Mouse (Mus musculus): ENCODE data around the gene Gpr153. TPM values are rescaled to one million over a fixed set of nuclear protein-coding genes. Genes with fewer than 3 reads are reported as not detected.

Gpr153 gene
- total and polyA plus RNA-seq, 3 experiments = 0.08 TPM; not detected in 2

- no peaks in the 10 kb centered on the region for H3K9me3 ChIP-seq (replicated peaks; ENCODE audit: insufficient read depth, low read length)
- no peaks in the 10 kb centered on the region for H3K4me1 ChIP-seq (ENCODE audit: control insufficient read depth in 1 of 2, insufficient read depth in 2 of 2, low read length in 2 of 2)
- no peaks in the 10 kb centered on the region for H3K36me3 ChIP-seq (ENCODE audit: control insufficient read depth in 1 of 2, insufficient read depth in 2 of 2, low read length in 2 of 2)
- H3K4me3 ChIP-seq (ENCODE audit: control insufficient read depth in 1 of 2, insufficient read depth in 1 of 2, low read depth in 2 of 2, low read length in 2 of 2) = no peak overlapping the region
- no peak for DNase-seq (ENCODE audit: low read depth, low spot score)
- H3K27ac ChIP-seq (ENCODE audit: control insufficient read depth, low read depth, low read length) = no peak overlapping the region
- no peak for TF ChIP-seq MAX (IDR thresholded peaks at IDR 0.05; ENCODE audit: low read length)
- TF ChIP-seq ZMIZ1 (IDR thresholded peaks at IDR 0.05; ENCODE audit: low read depth, low read length) = no peak
- TF ChIP-seq CTCF (IDR thresholded peaks at IDR 0.05 in 2 of 3, conservative IDR thresholded peaks at IDR 0.05 in 1 of 3; ENCODE audit: control insufficient read depth in 1 of 3, insufficient read depth in 1 of 3, low read depth in 2 of 3, low read length in 3 of 3, poor library complexity in 1 of 3, severe bottlenecking in 1 of 3) = no peak
- no peak for TF ChIP-seq UBTF (IDR thresholded peaks at IDR 0.05; ENCODE audit: borderline replicate concordance, insufficient read depth, low read depth, low read length)
- no peak for TF ChIP-seq MAFK (IDR thresholded peaks at IDR 0.05; ENCODE audit: borderline replicate concordance, low read depth, low read length)
- no peak for TF ChIP-seq E2F4 (IDR thresholded peaks at IDR 0.05; ENCODE audit: borderline replicate concordance, low read depth, low read length)
- no peak for TF ChIP-seq EP300 (IDR thresholded peaks at IDR 0.05; ENCODE audit: low read depth in 1 of 2, low read length in 2 of 2)
- TF ChIP-seq ZKSCAN1 (IDR thresholded peaks at IDR 0.05; ENCODE audit: low read depth, low read length) = no peak
- no peak for TF ChIP-seq TAL1 (IDR thresholded peaks at IDR 0.05; ENCODE audit: low read length)
- no peak for TF ChIP-seq BHLHE40 (IDR thresholded peaks at IDR 0.05; ENCODE audit: borderline replicate concordance, low read depth, low read length)
- no peak for TF ChIP-seq TCF12 (IDR thresholded peaks at IDR 0.05; ENCODE audit: low read depth, low read length)
- no peak for TF ChIP-seq JUND (IDR thresholded peaks at IDR 0.05; ENCODE audit: low read depth, low read length)
- no peak for TF ChIP-seq RAD21 (IDR thresholded peaks at IDR 0.05; ENCODE audit: low read depth, low read length)
- no peak for TF ChIP-seq CHD2 (IDR thresholded peaks at IDR 0.05; ENCODE audit: low read length)
- no peak for TF ChIP-seq MXI1 (IDR thresholded peaks at IDR 0.05; ENCODE audit: low read depth, low read length)
- no peaks in the 10 kb centered on the region for H3K79me2 ChIP-seq (ENCODE audit: control insufficient read depth, insufficient read depth, low read length, poor library complexity)
- no peak overlapping the region for H3K9ac ChIP-seq (ENCODE audit: control insufficient read depth, low read depth, low read length, poor library complexity, severe bottlenecking)
- H3K27me3 ChIP-seq (ENCODE audit: control insufficient read depth in 1 of 2, insufficient read depth in 2 of 2, low read length in 2 of 2) = no peaks in the 10 kb centered on the region
Observed at GRCm38 (mm10) chr4:152263512-152264176, 10.4 kb upstream of the Gpr153 start.

DNA sequence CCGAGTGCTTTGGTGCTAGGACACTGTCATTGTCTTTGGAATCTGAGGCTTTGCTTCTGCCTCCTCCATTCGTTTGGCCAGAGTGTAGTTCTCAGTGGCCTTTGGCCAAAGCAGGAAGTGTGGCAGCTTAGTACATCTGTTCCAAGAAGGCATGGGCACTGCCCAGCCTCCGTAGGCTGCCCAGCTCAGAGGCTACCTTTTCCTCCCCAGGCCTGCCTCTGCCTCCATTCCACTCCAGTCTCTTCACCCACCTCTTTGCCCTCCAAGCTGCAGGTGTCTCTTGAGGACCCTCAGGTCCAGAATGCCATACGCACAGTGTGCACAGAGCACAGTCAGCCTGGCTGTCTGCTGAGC lies 9.9 kb upstream of the Gpr153 start:
- Histone ChIP-seq H3K79me2 (ENCODE audit: control insufficient read depth, insufficient read depth, low read length, poor library complexity) (no peaks in the 10 kb centered on the region), H3K4me3 (ENCODE audit: control insufficient read depth in 1 of 2, insufficient read depth in 1 of 2, low read depth in 2 of 2, low read length in 2 of 2) (no peak overlapping the region), H3K27me3 (ENCODE audit: control insufficient read depth in 1 of 2, insufficient read depth in 2 of 2, low read length in 2 of 2) (no peaks in the 10 kb centered on the region), H3K36me3 (ENCODE audit: control insufficient read depth in 1 of 2, insufficient read depth in 2 of 2, low read length in 2 of 2) (no peaks in the 10 kb centered on the region), H3K9me3 (replicated peaks; ENCODE audit: insufficient read depth, low read length) (no peaks in the 10 kb centered on the region), H3K4me1 (ENCODE audit: control insufficient read depth in 1 of 2, insufficient read depth in 2 of 2, low read length in 2 of 2) (no peaks in the 10 kb centered on the region), H3K27ac (ENCODE audit: control insufficient read depth, low read depth, low read length) (no peak overlapping the region), H3K9ac (ENCODE audit: control insufficient read depth, low read depth, low read length, poor library complexity, severe bottlenecking) (no peak overlapping the region)
- TF ChIP-seq EP300 (IDR thresholded peaks at IDR 0.05; ENCODE audit: low read depth in 1 of 2, low read length in 2 of 2) = no peak
- no peak for TF ChIP-seq POLR2A (IDR thresholded peaks at IDR 0.05; ENCODE audit: control insufficient read depth in 1 of 2, insufficient read depth in 1 of 2, low read depth in 1 of 2, low read length in 2 of 2, poor library complexity in 1 of 2)
- TF ChIP-seq CTCF (IDR thresholded peaks at IDR 0.05 in 2 of 3, conservative IDR thresholded peaks at IDR 0.05 in 1 of 3; ENCODE audit: control insufficient read depth in 1 of 3, insufficient read depth in 1 of 3, low read depth in 2 of 3, low read length in 3 of 3, poor library complexity in 1 of 3, severe bottlenecking in 1 of 3) = no peak
- DNase-seq (ENCODE audit: low read depth, low spot score) = no peak

Data from MEL (cell line).